Mouse (Mus musculus) midbrain, embryonic 11.5 days (tissue): ENCODE data around the gene Slbp. TPM values are rescaled to one million over a fixed set of nuclear protein-coding genes. Genes with fewer than 3 reads are reported as not detected.

Source experiments
- ATAC-seq: fragments of 200-750 bp; cut with Nextera tagmentation; 2 replicates; pipeline ENCODE4 v1.8.0; 2017; ENCODE audit warnings: moderate TSS enrichment, moderate library complexity; ENCODE audit not compliant: low FRiP score
- DNase-seq: peaks from one replicate; pipeline ENCODE4 v3.0.0; 2015; ENCODE audit warnings: low spot score; ENCODE audit errors: missing footprints
- H3K27ac ChIP-seq: fragments of 300-500 bp; sonication (generic); 2 replicates; pipeline ENCODE4 v1.5.1; 2014; ENCODE audit warnings: low read depth, low read length
- H3K27me3 ChIP-seq: fragments of 300-500 bp; sonication (generic); 2 replicates; pipeline ENCODE4 v1.6.1; 2014; ENCODE audit warnings: mild to moderate bottlenecking, low read length, moderate library complexity, mixed read lengths; ENCODE audit not compliant: control insufficient read depth, insufficient read depth
- H3K36me3 ChIP-seq: fragments of 300-500 bp; sonication (generic); 2 replicates; pipeline ENCODE4 v1.6.1; 2014; ENCODE audit warnings: mild to moderate bottlenecking, low read length, moderate library complexity, mixed read lengths; ENCODE audit not compliant: control insufficient read depth, insufficient read depth
- H3K4me1 ChIP-seq: fragments of 300-500 bp; sonication (generic); 2 replicates; pipeline ENCODE4 v1.6.1; 2014; ENCODE audit warnings: low read length; ENCODE audit not compliant: control insufficient read depth, insufficient read depth
- H3K4me2 ChIP-seq: fragments of 300-500 bp; sonication (generic); 2 replicates; pipeline ENCODE4 v1.6.1; 2014; ENCODE audit warnings: mild to moderate bottlenecking, moderate library complexity
- H3K4me3 ChIP-seq: fragments of 300-500 bp; sonication (generic); 2 replicates; pipeline ENCODE4 v1.5.1; 2014; ENCODE audit warnings: low read depth, low read length
- H3K9ac ChIP-seq: fragments of 300-500 bp; sonication (generic); 2 replicates; pipeline ENCODE4 v1.6.1; 2014; ENCODE audit warnings: low read length
- H3K9me3 ChIP-seq: fragments of 300-500 bp; sonication (generic); 2 replicates; pipeline ENCODE4 v1.6.1; 2016; ENCODE audit warnings: low read length; ENCODE audit not compliant: control insufficient read depth
- WGBS: fragments of 180-500 bp; shearing (Covaris S2); extraction: QIAGEN DNeasy Blood & Tissue Kit; methylation state at CpG from one replicate; pipeline ENCODE4 v1.1.7; 2014; 5-methylcytosine and 5-hydroxymethylcytosine counted together
- polyA plus RNA-seq: library from polyadenylated mRNA; unstranded; fragments of >200 nt; fragmentation: Nextera tagmentation; extraction: Ambion mirVana; gene quantifications from 2 replicates; pipeline ENCODE4 v1.2.1, GENCODE M21; 2014

Slbp gene
- polyA plus RNA-seq, 1 experiment from 2014 or later, result 304 TPM

- Histone ChIP-seq H3K9me3 (no peaks in the 10 kb centered on the region), H3K27ac (peak overlapping the region; percentile 8; the same call in 1 of the 2 replicates), H3K27me3 (no peaks in the 10 kb centered on the region), H3K9ac (peak overlapping the region; percentile 73), H3K4me2 (peak overlapping the region; percentile 65), H3K4me3 (peak overlapping the region; percentile 55), H3K4me1 (peaks cover 17% of the 10 kb centered on the region), H3K36me3 (peaks cover 12% of the 10 kb centered on the region)
- WGBS, result 20% methylated on average over 2 of the region's 2 CpGs
- ATAC-seq (no peak), DNase-seq (no peak)
Measured at GRCm38 (mm10) chr5:33651017-33651416, 1.4 kb downstream of the Slbp start.

DNA sequence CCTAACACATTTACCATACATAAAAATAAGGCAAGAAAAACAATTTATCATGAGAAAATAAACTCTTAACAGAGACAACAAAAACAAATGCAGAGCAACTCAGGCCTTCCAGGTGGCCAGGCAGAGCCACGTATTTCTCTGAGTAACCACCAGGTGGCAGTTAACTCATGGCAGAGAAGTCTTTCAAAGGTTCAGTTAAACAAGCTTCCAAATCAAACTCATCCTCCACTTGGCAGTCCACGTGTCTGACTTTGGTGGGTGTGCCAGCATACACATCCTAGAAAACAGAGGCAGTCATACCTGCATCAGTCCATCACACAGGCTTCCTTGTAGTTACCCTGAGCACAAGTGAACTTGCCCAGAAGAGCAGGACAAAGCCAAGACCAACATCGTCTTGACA, 11.7 kb downstream of the Slbp start:
- ATAC-seq (no peak), DNase-seq (peak; percentile 91)
- 50% methylated on average over 3 of the region's 3 CpGs for WGBS

GRCm38 (mm10) chr5:33638826-33639225, 13.5 kb downstream of the Slbp start:
- Histone ChIP-seq H3K4me1 (no peaks in the 10 kb centered on the region), H3K36me3 (peaks cover 15% of the 10 kb centered on the region), H3K4me2 (no peak overlapping the region), H3K27me3 (no peaks in the 10 kb centered on the region), H3K27ac (no peak overlapping the region), H3K9ac (no peak overlapping the region), H3K4me3 (no peak overlapping the region), H3K9me3 (no peaks in the 10 kb centered on the region)
- DNase-seq (peak; percentile 81), ATAC-seq (no peak)
- 83% methylated on average over 4 of the region's 4 CpGs for WGBS

More for the DNA sequence above, 11.7 kb downstream of the Slbp start:
- Histone ChIP-seq H3K9me3 (no peaks in the 10 kb centered on the region), H3K4me2 (no peak overlapping the region), H3K36me3 (peaks cover 21% of the 10 kb centered on the region), H3K27me3 (no peaks in the 10 kb centered on the region), H3K4me3 (no peak overlapping the region), H3K4me1 (no peaks in the 10 kb centered on the region), H3K27ac (no peak overlapping the region), H3K9ac (no peak overlapping the region)

- Histone ChIP-seq H3K9ac (no peak overlapping the region), H3K27ac (no peak overlapping the region), H3K4me2 (no peak overlapping the region), H3K9me3 (no peaks in the 10 kb centered on the region), H3K36me3 (peaks cover 11% of the 10 kb centered on the region), H3K4me1 (no peaks in the 10 kb centered on the region), H3K27me3 (no peaks in the 10 kb centered on the region), H3K4me3 (no peak overlapping the region)
- ATAC-seq, result no peak
- 84% methylated on average over 3 of the region's 3 CpGs for WGBS
- peak; percentile 51 for DNase-seq
Measured at GRCm38 (mm10) chr5:33637606-33638350, 14.6 kb downstream of the Slbp start.

DNA sequence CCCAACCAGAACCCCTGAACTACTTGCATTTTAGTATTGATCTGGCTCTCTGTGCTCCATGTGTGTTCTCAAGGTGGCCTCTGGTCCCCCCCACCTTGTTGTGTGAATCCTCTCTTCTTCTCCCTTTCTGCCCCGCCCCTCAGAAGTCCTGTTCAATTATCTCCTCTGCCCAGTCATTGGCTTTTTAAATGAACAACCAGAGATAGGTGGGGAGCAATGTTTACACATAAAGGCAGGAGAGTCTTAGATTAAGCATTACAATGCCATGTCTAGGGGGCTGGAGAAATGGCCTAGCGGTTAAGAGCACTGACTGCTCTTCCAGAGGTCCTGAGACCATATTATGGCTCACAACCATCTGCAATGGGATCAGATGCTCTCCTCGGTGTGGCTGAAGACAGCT, 17.0 kb downstream of the Slbp start:
- 94% methylated on average over 3 of the region's 3 CpGs for WGBS
- Histone ChIP-seq H3K27ac (no peak overlapping the region), H3K4me3 (no peak overlapping the region), H3K9ac (no peak overlapping the region), H3K4me2 (no peak overlapping the region), H3K9me3 (no peaks in the 10 kb centered on the region), H3K36me3 (peaks cover 2% of the 10 kb centered on the region), H3K27me3 (no peaks in the 10 kb centered on the region), H3K4me1 (no peaks in the 10 kb centered on the region)
- ATAC-seq, result no peak
- DNase-seq, result no peak

GRCm38 (mm10) chr5:33632526-33632925, 19.8 kb downstream of the Slbp start:
- no peak overlapping the region for H3K4me3 ChIP-seq
- H3K9ac ChIP-seq, result no peak overlapping the region
- H3K36me3 ChIP-seq, result peaks cover under 1% of the 10 kb centered on the region
- 90% methylated on average over 1 of the region's 1 CpGs for WGBS
- no peaks in the 10 kb centered on the region for H3K27me3 ChIP-seq
- peaks cover 9% of the 10 kb centered on the region for H3K4me1 ChIP-seq
- no peak for DNase-seq
- no peak overlapping the region for H3K27ac ChIP-seq
- no peak for ATAC-seq
- no peak overlapping the region for H3K4me2 ChIP-seq
- no peaks in the 10 kb centered on the region for H3K9me3 ChIP-seq

- Histone ChIP-seq H3K27ac (no peak overlapping the region), H3K9me3 (no peaks in the 10 kb centered on the region), H3K27me3 (no peaks in the 10 kb centered on the region), H3K9ac (no peak overlapping the region), H3K4me3 (no peak overlapping the region), H3K4me1 (peaks cover 9% of the 10 kb centered on the region), H3K4me2 (no peak overlapping the region), H3K36me3 (no peaks in the 10 kb centered on the region; the same call in 1 of the 2 replicates)
- no peak for DNase-seq
- WGBS, result 76% methylated on average over 4 of the region's 4 CpGs
- no peak for ATAC-seq
Measured at GRCm38 (mm10) chr5:33630615-33631014, 21.8 kb downstream of the Slbp start.

DNA sequence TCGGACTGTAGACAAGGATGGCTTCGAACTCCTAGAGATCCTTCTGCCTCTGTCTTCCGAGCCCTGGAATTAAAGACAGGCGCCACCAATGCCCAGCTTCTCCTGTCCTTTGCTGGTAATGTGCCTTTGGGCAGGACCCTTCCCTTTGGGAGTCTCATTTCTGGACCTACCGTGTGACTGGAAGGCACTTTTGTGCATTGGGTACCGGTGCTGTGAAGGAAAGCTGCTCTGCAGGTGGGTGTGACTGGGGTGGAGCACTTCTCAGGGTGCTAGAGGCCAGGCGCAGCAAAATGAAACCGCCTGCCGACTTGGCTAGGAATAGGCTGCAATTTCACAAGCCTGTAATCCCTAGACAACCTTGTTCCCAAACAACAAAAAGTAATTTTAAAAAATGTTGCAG, 22.3 kb downstream of the Slbp start:
- no peaks in the 10 kb centered on the region; the same call in 1 of the 2 replicates for H3K36me3 ChIP-seq
- peak overlapping the region; percentile 81 for H3K4me3 ChIP-seq
- ATAC-seq (peak; percentile 38; the same call in 1 of the 2 replicates), DNase-seq (no peak)
- H3K9ac ChIP-seq, result peak overlapping the region; percentile 46
- H3K27ac ChIP-seq, result no peak overlapping the region
- H3K4me2 ChIP-seq, result peak overlapping the region; percentile 51
- peaks cover 9% of the 10 kb centered on the region for H3K4me1 ChIP-seq
- H3K27me3 ChIP-seq, result no peaks in the 10 kb centered on the region
- 6% methylated on average over 9 of the region's 9 CpGs for WGBS
- H3K9me3 ChIP-seq, result no peaks in the 10 kb centered on the region

GRCm38 (mm10) chr5:33629301-33629987, 22.9 kb downstream of the Slbp start, which contains the start of the genes Fam53a and Gm9903:
Gene Fam53a, minus strand, starts transcription at chr5:33629635.
Gene Gm9903, plus strand, starts transcription at chr5:33629925.
- H3K9me3 ChIP-seq, result no peaks in the 10 kb centered on the region
- no peaks in the 10 kb centered on the region for H3K27me3 ChIP-seq
- H3K9ac ChIP-seq, result peak within 1 kb of the TSS; percentile 74
- peak; percentile 96 for ATAC-seq
- peak; percentile 100 for DNase-seq
- peaks cover 9% of the 10 kb centered on the region for H3K4me1 ChIP-seq
- WGBS, result under 1% methylated on average over 92 of the region's 99 CpGs
- H3K4me2 ChIP-seq, result peak within 1 kb of the TSS; percentile 84
- no peaks in the 10 kb centered on the region; the same call in 1 of the 2 replicates for H3K36me3 ChIP-seq
- H3K4me3 ChIP-seq, result peak within 1 kb of the TSS; percentile 81
- peak within 1 kb of the TSS; percentile 72 for H3K27ac ChIP-seq
